Mouse (Mus musculus) mature B cell (primary cell): ENCODE measurements around the gene Nos1ap.

Experiments
- in situ Hi-C: fragments of 300-500 bp; cut with MboI; formaldehyde crosslinking; loops from 2 replicates; pipeline ENCODE4 v1.14.3; 2019

Nos1ap gene

DNA sequence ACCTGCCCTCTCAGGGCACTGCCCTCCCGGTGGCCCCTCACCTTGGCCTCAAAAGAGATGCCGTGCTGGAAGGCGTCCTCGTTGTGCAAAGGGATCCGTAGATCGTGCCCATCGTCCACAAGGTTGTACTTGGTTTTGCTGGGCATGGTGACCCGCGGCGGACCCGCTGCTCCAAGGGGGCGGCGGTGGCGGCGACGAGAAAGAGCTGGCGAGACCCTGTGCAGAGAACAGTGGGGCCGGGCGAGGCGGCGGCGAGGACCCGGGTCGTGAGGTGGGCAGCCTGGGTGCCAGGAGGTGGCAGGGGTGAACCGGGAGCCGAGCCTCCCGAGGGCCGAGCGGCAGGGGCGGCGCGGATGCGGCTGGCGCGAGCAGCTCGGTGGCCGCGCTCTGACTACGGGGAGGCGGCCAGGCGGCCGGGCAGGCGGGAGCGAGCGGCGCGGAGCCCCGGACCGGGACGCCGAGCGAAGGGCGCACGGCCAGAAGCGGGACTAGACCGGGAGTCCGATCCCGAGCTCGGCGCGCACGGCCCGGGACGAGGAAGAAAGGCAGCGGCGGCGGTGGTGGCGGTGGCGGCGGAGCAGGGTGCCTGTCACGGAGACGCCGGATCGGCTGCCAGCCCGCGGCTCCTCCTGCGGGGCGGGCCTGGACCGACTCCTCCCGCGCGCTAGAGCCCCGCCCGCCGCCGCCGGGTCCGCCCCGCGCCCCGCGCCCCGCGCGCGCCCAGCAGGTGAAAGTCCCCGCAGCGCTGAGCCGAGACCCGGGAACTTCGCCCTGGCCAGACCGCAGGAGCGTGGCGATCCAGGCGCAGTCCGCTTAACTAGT, at the start of gene Nos1ap:
TSS of gene Nos1ap (minus strand) at position 643 of the 822 bp plus-strand sequence.
- in situ Hi-C loops, result no loop called here

GRCm38 (mm10) chr1:170638941-170639340, 49.3 kb upstream of the Nos1ap start:
- in situ Hi-C loops, result loop anchor here (10.0 kb wide), 2 partner anchors 136 to 196 kb away; no protein-coding TSS in a partner anchor

DNA sequence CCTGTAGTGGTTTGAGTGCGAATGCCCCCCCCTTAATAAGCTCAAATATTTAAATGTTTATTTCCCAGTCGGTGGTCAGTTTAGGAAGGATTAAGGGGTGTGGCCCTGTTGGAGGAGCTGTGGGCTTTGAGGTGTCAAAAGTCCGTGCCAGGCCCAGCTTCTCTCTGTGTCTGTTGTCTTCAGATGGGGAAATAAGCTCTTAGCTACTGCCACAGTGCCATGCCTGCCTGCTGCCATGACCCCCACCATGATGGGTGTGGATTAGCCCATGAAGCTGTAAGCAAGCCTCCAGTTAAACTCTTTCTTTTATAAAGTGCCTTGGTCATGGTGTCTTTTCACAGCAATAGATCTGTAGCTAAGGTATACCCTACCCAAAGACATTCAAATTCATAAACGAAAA, 43.2 kb upstream of the Nos1ap start:
- in situ Hi-C loops, result loop anchor here (10.0 kb wide), 2 partner anchors 142 to 202 kb away; no protein-coding TSS in a partner anchor

DNA sequence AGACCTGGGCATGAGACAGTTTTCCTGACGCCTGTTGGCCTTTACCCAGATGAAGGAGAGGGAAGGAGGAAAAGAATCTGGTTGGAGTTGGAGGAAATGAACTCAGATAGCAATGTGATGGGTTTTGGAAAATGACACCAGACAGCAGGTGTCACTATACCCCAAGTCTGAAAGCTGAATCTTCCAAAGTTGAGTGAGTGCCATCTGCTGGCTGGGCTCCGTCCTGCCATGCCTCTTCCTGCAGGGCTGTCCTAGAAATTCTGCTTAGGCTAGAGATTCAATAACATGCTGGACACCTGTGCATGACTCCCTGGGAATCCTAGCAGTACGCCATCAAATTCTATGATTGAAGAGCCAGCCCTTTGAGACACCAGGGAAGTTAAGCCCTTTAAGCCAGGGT, 42.7 kb upstream of the Nos1ap start:
- in situ Hi-C loops, result loop anchor here (10.0 kb wide), 2 partner anchors 142 to 202 kb away; no protein-coding TSS in a partner anchor

- in situ Hi-C loops, result loop anchor here (10.0 kb wide), 2 partner anchors 143 to 203 kb away; no protein-coding TSS in a partner anchor
Measured at GRCm38 (mm10) chr1:170631571-170631970, 41.9 kb upstream of the Nos1ap start.

DNA sequence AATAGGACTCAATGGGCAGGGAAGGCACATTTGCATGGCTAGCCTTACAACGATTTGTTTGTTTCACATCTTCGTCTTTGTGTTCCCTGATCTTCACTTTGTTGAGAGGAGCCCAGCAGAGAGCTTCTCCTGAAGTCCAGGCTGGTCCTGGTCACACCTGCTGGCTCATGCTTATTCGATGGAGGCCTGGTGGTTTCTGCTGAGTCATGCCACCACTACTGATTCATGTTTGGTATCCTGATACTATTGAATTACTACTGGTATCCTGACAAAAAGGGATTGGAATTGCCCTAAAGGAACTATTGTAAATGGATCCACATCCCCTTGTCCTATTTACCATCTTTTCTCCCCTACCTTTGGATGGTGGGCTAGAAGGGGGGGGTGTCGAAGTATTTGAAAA, 40.8 kb upstream of the Nos1ap start:
- in situ Hi-C loops, result loop anchor here (10.0 kb wide), 2 partner anchors 144 to 204 kb away; no protein-coding TSS in a partner anchor

- in situ Hi-C loops, result no loop called here
Measured at GRCm38 (mm10) chr1:170623432-170623831, 33.8 kb upstream of the Nos1ap start.

DNA sequence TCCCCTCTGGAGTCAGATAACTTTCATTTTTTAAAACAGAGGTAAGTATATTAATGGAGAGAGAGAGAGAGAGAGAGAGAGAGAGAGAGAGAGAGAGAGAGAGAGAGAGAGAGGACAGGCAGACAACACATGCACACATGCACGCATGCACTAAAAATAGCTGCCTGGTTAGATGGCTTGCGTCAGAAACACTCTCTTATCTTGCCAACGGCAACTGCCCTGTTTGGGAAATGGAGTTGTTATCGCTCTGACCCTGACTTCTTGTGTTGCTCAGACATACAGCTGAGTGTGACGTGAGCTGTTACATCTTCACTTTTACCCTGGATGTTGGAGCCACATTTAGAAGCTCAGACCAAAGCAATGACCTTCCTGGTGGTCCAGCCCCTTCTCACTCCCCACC, 33.3 kb upstream of the Nos1ap start:
- in situ Hi-C loops, result no loop called here

GRCm38 (mm10) chr1:170619686-170620374, 30.2 kb upstream of the Nos1ap start:
- in situ Hi-C loops, result no loop called here

DNA sequence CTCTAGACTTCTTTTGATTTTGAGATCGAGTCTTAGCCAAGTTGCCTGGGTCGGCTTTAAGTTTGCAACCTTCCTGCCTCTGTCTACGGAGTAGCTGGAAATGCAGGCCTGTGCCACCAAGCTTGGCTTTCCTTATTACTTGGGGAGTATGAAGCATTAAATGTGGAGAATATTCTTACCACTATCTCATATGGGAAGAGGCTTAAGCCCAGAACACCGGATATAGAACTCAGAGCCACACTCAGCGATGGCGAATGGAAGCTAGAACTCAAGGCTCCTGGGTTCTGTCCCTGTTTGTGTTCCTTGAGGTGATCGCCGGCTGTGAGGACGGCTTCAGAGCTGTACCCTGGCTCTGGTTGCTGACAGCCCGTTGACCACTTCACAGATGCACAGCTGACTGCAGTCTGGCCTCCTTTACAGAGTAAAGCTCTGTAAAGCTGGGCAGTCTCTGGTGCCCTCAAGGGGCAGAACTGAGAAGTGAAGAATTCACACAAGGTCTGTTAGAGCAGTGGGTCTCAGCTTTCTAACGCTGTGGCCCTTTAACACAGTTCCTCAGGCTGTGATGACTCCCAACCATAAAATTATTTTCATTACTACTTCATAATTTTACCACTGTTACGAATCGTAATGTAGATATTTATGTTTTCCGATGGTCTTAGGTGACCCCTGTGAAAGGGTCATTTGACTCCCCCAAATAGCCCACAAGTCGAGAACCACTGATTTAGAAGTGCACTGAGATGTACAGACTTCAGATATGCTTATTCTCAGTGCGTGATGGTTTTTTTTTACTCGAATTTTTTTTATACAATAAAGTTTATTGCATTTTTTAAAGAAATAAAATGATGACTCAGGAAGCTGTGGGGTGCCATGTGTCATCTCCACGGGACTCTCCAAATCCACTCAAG, 23.6 kb upstream of the Nos1ap start:
- in situ Hi-C loops, result no loop called here

GRCm38 (mm10) chr1:170611631-170612030, 22.0 kb upstream of the Nos1ap start:
- in situ Hi-C loops, result no loop called here

GRCm38 (mm10) chr1:170610695-170611094, 21.0 kb upstream of the Nos1ap start:
- in situ Hi-C loops, result no loop called here

DNA sequence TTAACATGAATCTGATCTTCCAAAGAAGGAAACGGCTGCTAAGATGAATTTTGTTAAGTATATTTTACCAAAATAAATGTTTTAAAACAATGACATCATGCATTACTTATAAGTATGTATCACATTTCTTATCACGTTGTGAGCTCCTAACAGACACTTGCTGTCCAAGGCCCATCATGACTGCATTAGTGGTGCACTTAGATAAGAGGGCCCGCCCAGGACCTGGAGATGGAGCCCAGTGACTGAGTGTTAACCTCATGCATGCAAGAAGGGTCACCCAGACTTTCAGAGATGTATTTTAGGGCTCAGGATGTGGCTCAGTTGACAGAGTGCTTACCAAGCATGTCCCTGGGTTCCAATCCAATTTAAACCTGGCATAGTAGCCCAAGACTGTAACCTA, 20.6 kb upstream of the Nos1ap start:
- in situ Hi-C loops, result no loop called here

- in situ Hi-C loops, result no loop called here
Measured at GRCm38 (mm10) chr1:170609872-170610271, 20.2 kb upstream of the Nos1ap start.

- in situ Hi-C loops, result no loop called here
Measured at GRCm38 (mm10) chr1:170608461-170609071, 18.9 kb upstream of the Nos1ap start.

- in situ Hi-C loops, result no loop called here
Measured at GRCm38 (mm10) chr1:170607231-170607917, 17.7 kb upstream of the Nos1ap start.

- in situ Hi-C loops, result no loop called here
Measured at GRCm38 (mm10) chr1:170605228-170606001, 15.8 kb upstream of the Nos1ap start.

DNA sequence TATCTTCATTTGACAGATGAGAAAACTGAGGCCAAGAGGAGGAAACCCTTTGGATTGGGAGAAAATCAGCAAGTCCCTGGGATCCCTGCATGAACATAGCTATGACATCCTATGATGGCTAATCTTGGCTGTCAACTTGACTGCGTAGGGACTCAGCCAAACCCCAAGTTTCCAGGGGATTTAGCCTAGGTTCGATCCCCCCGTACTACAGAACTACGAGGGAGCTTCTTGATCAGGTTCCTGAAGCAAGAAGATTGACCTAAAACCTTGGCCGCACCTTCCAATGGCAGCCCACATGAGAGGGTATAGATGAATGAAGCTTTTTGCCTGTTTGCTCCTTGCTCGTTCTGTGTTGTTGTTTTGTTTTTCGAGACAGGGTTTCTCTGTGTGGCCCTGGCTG, 4.9 kb upstream of the Nos1ap start:
- in situ Hi-C loops, result no loop called here

GRCm38 (mm10) chr1:170590531-170590930, 870 bp upstream of the Nos1ap start:
- in situ Hi-C loops, result no loop called here

- in situ Hi-C loops, result no loop called here
Measured at GRCm38 (mm10) chr1:170590041-170590360, 340 bp upstream of the Nos1ap start.
